Mouse (Mus musculus) right cerebral cortex, postnatal 36 days (tissue): ENCODE measurements around the gene Map4k4.

Source experiments
- DNase-seq, 2 experiments: peaks; one replicate each; pipeline ENCODE4 v3.0.0; 2022; ENCODE audit warnings: low spot score in 2 of 2, mixed read lengths in 1 of 2

Gene Map4k4

DNA sequence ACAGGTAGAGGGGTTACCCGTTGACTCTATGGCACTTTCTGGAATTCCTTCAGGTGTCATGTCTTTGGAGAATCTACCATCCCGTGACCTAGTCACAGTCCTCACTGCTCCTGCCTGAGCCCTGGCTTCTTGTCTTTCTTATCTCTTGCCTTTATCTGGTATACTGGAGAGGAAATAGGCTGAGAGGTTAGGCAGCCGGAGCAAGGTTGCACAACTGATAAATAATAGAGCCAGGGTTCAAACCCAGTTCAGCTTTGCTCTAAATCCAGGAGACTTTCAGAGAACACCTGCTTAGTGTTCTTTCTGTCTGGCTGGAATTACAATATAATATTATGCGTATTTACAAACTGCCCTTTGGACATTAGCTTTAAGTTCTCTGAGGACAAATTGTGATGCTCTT is 2.0 kb upstream of the Map4k4 start:
- DNase-seq, result no peak

GRCm38 (mm10) chr1:39901063-39901811 is 524 bp downstream of the Map4k4 start:
- no peak for DNase-seq

DNA sequence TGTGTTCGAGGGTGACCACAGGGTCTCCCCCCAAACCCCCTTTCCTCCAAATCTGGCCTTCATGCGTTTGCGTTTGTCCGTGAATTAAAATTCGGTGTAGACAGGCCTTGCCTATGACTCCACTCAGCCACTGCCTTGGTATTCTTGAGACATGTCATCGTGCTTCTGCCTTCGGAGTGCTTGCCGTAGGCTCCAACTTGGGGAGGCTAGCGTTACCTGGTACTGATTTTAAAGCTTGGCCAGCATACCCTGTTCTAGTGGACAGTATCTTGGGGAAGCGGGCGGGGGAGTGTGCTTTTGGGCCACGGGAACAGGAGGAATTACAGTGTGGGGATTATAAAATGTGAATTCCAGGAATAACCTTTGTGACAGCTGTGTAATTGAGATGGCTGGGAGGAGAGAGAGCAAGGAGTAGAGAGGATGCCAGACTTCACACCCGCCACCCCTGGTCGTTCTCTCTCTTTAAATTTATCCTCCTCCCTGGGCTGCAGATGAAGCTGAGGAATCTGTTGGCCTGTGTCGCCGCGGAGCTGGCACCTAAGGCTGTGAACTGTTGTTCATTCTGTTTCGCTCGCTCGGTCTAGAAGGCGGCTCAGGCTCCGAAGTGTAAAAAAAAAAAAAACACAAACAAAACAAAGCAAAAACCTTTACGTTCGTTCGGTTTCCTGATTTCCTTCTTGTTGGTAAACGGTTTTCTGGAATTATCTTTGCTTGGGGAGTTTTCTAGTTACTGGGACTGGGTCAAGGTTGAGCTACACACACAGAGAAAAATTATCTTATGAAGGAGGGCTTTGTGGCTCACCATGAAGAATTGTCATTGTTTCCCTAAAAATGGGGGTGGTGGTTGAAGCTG is 1.4 kb downstream of the Map4k4 start:
- peak in 1 of 2 experiments; percentile 32 for DNase-seq

GRCm38 (mm10) chr1:39902704-39903151 is 2.0 kb downstream of the Map4k4 start:
- no peak for DNase-seq

- no peak for DNase-seq
Measured at GRCm38 (mm10) chr1:39904720-39905119, 4.0 kb downstream of the Map4k4 start.

GRCm38 (mm10) chr1:39906921-39907320 is 6.2 kb downstream of the Map4k4 start:
- no peak for DNase-seq

- no peak for DNase-seq
Measured at GRCm38 (mm10) chr1:39908976-39909375, 8.3 kb downstream of the Map4k4 start.

DNA sequence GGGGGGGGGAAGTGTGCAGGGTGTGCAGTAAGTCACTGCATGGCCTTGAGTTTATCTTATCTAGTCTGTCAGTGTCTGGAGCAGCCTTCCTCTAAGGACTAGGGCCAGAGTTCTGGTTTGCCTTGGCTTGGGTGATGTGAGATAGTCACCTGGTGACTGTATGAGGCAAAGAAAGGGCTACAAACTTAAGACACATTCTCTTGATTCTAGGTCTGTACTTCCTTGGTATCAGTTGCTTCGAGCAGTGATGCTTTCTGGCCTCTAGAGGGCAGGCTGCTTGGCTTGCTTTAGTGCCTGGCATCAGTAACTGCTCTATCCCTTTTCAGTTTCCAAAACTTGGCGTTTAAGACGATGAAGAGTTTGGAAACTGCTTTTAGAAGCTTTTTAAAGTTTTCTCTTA is 10.7 kb downstream of the Map4k4 start:
- no peak for DNase-seq

GRCm38 (mm10) chr1:39913256-39913655 is 12.5 kb downstream of the Map4k4 start:
- no peak for DNase-seq

- no peak for DNase-seq
Measured at GRCm38 (mm10) chr1:39916144-39916543, 15.4 kb downstream of the Map4k4 start.

- no peak for DNase-seq
Measured at GRCm38 (mm10) chr1:39917855-39918516, 17.3 kb downstream of the Map4k4 start.

- no peak for DNase-seq
Measured at GRCm38 (mm10) chr1:39918517-39919115, 17.9 kb downstream of the Map4k4 start.

DNA sequence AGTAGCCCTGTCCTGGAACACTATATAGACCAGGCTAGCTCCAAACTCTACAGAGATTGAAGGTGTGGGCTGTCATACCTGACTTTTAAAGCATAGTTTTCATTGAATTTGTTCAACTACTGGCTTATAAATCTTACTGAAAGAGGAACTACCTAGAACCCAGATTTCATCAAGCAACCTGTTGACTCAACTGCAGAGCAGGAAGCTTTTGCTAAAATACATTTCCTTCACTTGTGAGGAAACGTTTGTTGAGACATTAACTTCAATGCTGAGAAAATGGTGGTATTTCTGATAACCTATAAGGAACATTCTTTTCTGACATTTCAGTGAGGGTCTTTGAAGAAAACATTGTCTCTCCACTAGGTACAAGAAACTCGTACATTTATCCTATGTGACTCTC is 19.9 kb downstream of the Map4k4 start:
- no peak for DNase-seq

DNA sequence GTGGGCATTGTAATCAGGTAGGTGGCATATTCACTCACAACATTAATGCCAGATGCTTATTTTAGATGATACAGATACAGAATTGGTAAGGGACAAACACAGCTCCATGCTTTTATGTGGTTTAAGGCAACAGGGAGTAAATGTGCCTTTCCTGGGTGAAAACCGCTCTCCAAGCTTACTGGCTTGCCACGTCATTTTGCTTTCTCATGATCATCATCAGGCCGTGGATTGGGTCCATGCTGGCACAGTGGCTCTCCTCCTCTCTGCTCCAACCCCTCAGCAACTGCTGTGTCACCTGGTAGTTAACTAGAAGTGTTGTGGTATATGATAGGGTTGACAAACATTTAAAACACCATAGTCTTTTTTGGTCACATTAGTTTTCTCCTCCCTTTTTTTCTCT is 21.3 kb downstream of the Map4k4 start:
- no peak for DNase-seq

- no peak for DNase-seq
Measured at GRCm38 (mm10) chr1:39922714-39923113, 22.0 kb downstream of the Map4k4 start.

DNA sequence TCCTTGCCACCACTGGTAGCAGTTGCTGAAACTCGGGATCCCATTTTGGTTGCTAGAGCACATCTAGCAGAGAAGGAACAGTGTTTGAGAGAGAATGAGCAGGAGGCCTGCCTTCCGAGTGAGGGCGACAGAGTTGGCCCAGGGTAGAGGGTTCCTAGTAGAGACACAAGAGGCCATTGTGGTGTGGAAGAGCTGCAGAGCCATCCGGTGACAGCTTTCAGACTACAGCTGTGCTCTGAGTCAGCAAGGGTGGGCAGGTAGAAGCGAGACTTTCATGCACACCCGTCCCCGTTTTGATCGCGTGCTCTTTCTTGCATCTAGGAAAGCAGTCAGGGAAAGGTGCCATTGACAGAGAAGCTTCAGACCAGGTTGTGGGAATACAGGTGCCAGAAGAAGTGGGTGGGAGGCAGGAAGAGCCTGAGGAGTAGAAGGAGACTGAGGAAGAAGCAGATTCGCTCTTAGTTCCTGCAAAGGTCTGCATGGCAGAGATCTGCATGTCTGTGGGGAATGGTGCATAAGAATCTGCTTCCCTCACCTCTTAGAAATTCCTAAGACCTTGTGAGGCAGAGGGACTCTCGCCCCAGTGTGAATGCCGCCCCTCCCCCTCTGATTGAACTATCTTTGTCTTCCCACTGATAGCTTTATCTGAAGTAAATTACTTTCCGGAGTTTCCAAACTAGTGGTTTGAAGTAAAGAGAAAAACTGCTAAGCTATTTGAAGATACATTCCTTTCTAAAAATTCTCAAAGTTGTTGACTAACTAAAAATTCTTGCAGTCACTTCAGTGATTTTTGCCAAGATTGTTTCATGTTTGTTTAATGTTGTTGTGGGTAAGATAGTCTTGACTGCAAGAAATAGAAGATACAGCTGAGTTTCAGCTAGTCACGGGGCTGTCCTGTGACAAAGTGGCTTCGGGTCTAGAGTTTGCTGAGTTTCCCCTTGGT is 23.0 kb downstream of the Map4k4 start:
- DNase-seq, result peak in 1 of 2 experiments; percentile 44

- no peak for DNase-seq
Measured at GRCm38 (mm10) chr1:39931055-39931454, 30.3 kb downstream of the Map4k4 start.

GRCm38 (mm10) chr1:39932216-39932739 is 31.6 kb downstream of the Map4k4 start:
- DNase-seq, result no peak

DNA sequence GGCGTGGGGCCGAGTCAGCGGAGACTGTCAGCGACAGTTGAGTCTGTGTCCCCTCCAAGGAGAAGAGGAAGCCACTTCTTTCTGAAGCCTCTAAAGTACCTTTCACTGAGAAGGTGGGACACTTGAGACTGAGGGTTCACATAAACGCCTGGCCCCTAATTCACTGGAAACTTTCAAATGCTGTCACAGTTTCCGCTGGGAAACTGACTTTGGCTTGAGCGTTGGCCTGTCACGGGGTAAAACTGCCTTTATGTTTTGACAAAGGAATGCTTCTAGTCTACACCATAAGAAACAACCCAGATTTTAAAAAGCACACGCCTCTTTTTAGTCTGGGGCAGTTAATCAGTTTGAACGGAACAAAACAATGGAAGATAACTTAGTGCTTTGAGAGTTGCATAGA is 32.2 kb downstream of the Map4k4 start:
- no peak for DNase-seq

DNA sequence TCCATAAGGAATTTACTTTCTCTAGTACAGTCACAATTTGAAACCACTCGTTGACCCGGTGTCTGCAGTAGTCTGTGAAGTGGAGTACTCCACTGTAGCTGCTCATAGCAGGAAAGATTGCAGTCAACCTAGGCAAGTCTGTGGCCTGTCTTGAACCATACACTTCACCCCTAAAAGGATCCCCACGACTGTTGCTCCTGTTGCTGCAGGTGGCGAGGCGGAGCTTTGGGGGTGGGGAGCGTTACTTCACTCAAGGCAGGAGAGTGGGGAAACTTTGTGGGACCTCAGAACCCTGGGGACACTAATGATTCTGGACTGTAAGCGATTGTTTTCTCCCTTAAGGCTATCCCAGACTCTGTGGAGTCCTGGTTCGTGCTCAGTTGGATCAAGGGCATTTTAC is 34.2 kb downstream of the Map4k4 start:
- no peak for DNase-seq

- DNase-seq, result no peak
Measured at GRCm38 (mm10) chr1:39935616-39936015, 34.9 kb downstream of the Map4k4 start.
